Mouse (Mus musculus): Measurements from ENCODE around the gene Capn7.

DNA sequence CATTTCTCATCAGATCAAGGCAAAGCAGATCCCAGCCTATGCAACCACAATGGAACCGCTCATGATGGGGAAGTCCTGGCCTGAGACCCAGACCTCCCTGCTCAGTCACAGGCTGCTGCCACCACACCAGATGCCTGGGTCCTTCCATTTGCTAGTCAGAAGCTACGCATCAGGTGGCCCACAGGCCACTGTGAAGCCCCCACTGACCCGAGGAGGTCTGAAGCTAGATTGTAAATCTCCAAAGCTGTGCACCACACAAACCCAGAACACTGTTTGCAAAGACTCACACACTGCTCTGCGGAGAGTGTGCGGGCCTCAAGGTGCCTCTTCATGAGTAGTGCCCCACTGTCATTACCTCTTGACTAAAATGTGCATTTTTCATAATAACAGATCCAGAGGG, 49.0 kb downstream of the Capn7 start:
- no peak for TF ChIP-seq EP300 (IDR thresholded peaks at IDR 0.05; ENCODE audit: low read depth)
- TF ChIP-seq CTCF (IDR thresholded peaks at IDR 0.05; ENCODE audit: low read depth), result no peak
